Mouse (Mus musculus): Measurements from ENCODE around the gene Ppl.

Gene Ppl

GRCm38 (mm10) chr16:5132401-5132801 lies at the start of gene Ppl:
Gene Ppl, minus strand, starts transcription at chr16:5132421.
- DNase-seq (ENCODE audit: low spot score in 2 of 2), result peak; percentile 15 to 37

DNA sequence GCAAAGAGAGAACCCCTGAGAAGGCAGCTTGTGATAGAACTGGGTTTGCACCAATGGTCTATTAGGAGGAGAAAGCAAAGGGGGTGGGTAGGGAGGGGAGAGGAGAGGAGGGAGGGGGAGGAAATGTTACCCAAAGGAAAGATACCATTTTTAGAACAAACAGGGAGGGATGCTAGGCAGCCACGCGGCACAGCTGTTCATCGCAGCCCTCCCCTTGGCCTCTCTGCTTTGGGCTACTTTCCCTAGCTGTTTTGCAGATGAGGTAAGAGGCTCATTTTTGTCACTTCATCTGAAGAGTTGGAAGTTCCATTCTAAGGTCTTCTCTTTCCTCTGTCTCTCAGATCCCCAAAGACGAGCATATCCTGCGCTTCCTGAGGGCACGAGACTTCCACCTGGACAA lies 40.4 kb upstream of the Ppl start:
- DNase-seq (ENCODE audit: low spot score in 2 of 2), result no peak

- DNase-seq (ENCODE audit: low spot score in 2 of 2), result no peak
These were observed 36.6 kb upstream of the Ppl start for GRCm38 (mm10) chr16:5168829-5169228.

DNA sequence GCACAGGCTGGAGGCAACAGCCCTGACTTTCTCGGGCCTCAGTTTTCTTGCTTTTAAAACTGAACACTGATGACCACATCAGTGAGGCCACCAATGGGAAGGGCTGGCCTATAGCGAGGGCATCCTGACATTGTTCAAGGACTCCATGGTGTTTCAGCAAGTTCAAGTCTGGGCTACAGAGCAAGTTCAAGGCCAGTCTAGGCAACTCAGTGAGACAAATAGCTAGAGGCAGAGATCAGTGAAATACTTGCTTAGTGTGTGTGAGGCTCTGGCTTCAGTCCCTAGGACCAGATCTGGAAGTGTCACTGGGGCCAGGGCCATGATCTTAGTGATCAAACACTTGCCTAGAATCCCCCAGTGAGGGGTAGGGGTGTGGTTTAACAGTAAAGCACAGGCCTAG lies 35.8 kb upstream of the Ppl start:
- DNase-seq (ENCODE audit: low spot score in 2 of 2), result no peak

- no peak for DNase-seq (ENCODE audit: low spot score in 2 of 2)
These were observed 32.1 kb upstream of the Ppl start for GRCm38 (mm10) chr16:5164327-5164726.

GRCm38 (mm10) chr16:5159248-5159647 lies 27.0 kb upstream of the Ppl start:
- no peak for DNase-seq (ENCODE audit: low spot score in 2 of 2)

DNA sequence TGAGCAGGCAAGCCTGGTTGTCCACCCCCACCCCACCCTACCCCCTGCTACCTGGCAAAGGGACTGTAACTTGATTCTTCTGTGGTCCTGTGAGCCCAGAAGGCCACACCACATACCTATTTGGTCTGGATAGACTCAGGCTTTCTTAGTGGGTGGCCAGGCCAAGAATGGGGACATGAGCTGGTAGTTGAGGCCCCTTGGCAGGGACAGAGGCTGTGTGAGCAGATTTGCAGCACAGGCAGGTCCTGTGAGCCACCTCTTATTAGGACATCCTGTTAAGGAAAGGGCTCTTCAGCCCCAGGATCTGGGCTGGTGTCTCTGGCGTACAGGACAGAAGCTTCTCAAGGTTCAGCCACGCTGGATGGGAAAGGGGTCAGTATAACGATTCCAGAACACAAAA lies 24.9 kb upstream of the Ppl start:
- no peak for DNase-seq (ENCODE audit: low spot score in 2 of 2)

DNA sequence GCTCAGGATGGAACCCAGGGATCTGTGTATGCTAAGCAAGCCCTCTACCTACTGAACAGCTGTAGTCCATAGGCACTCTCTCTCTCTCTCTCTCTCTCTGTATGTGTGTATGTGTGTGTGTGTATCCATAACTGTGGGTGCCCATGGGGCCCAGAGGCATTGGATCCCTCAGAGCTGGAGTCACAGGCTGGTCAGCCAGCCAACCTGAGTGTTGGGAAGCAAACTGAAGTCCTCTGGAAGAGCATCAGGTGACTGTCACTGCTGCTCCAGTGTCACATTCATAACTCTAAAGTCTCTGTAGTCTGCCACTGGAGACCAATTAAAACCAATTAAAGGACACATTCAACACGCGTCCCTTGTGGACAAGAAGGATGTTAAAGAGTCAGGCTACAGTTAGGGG lies 24.3 kb upstream of the Ppl start:
- DNase-seq (ENCODE audit: low spot score in 2 of 2), result no peak

- DNase-seq (ENCODE audit: low spot score in 2 of 2), result no peak
These were observed 22.8 kb upstream of the Ppl start for GRCm38 (mm10) chr16:5155014-5155413.

DNA sequence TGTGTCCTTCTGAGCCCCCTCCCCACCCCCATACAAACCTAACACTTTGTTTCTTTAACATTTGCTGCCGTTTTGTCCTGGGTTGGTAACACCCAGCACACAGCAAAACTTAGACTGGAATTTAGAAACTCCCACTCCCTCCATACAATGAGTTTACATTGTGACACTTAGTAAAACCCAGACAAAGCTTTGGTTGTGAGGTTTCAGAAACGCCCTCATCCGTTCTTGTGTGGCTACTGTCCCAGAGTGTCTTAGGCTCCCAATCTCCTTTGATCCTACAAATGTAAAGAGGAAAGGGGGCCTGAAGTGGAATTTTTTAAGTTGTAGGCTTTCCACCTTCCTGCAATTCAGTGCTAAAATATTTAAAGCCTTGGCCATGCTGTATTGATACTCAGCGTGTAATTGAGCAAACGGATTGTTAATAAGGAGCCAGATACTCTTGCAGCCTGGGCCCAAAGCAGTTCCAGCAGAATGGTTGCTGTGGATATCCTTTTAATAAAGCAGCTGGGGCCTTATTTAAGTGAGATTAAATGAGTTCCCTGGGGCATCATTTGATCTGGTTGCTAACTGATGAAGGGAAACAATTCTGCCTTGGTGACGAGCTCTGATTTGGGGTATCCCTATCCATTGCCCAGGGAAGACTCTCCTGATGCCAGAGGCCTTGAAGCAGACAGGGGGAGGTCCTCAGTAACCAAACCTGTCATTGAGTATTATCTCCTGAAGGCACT lies 21.2 kb upstream of the Ppl start:
- DNase-seq (ENCODE audit: low spot score in 2 of 2), result no peak

GRCm38 (mm10) chr16:5150544-5150943 lies 18.3 kb upstream of the Ppl start:
- DNase-seq (ENCODE audit: low spot score in 2 of 2), result no peak

GRCm38 (mm10) chr16:5147037-5147385 lies 14.8 kb upstream of the Ppl start, which contains the start of gene Sec14l5:
Gene Sec14l5, plus strand, starts transcription at chr16:5147109.
- DNase-seq (ENCODE audit: low spot score in 2 of 2), result no peak

GRCm38 (mm10) chr16:5146367-5147036 lies 14.3 kb upstream of the Ppl start:
- peak; percentile 9 to 44 for DNase-seq (ENCODE audit: low spot score in 2 of 2)

- DNase-seq (ENCODE audit: low spot score in 2 of 2), result peak; percentile 51 to 75
These were observed 13.3 kb upstream of the Ppl start for GRCm38 (mm10) chr16:5145570-5145969.

DNA sequence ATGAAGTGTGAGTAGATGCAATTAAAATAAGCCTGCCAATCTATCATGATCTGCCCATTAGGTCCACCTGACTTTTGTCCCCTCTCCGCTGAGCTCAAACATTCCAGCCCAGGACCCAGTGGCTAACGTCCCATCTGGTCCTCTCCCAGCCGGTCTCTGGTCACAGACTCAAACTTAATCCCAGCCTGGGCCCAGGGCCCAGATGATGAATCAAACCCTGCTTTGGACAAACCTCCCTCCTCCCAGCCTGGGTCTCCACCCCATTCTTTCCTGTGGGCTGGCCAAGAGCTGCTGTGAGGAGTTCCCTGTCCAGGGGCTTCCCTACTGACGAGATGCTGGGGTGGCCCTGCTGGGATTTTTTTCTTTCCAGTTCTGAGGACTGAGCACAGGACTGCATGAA lies 7.5 kb upstream of the Ppl start:
- DNase-seq (ENCODE audit: low spot score in 2 of 2), result no peak

DNA sequence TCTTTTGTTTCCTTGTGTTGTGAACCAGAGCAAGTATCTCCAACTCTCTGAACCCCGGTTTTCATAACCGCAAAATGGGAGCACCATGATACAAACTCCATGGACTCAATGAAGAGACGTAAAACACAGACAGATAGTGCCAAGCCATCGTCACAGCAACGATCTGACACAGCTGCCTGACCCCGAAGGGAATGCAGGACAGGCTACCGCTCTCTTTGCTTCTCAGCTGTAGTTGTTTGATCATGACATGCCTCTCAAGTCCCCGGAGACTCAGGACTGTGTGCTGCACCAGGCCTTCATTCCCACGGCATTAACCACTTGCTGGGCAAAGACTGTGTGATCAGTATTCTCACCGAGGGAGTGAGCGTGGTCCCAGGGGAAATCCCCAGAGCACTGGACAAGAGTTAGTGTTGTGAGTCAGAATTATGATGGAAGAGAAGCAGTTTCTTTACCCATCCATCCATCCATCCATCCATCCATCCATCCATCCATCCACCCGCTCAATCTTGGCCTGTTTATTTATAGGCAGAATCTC lies 4.9 kb upstream of the Ppl start:
- DNase-seq (ENCODE audit: low spot score in 2 of 2), result no peak

DNA sequence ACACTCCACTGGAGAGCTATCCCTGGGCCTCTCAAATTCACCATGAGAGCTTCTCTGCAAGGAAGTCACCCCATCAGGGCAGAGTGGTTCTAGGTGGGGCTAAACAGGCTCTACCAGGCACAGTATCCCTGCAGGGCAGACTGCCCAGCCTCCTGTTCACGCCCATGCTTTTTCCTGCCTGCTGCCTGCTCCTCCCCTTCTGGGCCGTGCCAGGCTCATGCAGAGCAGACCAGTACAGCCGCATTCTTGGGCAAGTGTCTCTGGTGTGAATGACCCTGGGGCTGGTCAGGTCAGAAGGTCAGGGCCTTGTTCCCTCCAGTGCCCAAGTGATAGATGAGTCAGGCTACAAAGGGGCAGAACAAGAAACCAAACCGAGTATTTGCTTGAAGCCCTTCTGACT lies 4.3 kb upstream of the Ppl start:
- no peak for DNase-seq (ENCODE audit: low spot score in 2 of 2)

DNA sequence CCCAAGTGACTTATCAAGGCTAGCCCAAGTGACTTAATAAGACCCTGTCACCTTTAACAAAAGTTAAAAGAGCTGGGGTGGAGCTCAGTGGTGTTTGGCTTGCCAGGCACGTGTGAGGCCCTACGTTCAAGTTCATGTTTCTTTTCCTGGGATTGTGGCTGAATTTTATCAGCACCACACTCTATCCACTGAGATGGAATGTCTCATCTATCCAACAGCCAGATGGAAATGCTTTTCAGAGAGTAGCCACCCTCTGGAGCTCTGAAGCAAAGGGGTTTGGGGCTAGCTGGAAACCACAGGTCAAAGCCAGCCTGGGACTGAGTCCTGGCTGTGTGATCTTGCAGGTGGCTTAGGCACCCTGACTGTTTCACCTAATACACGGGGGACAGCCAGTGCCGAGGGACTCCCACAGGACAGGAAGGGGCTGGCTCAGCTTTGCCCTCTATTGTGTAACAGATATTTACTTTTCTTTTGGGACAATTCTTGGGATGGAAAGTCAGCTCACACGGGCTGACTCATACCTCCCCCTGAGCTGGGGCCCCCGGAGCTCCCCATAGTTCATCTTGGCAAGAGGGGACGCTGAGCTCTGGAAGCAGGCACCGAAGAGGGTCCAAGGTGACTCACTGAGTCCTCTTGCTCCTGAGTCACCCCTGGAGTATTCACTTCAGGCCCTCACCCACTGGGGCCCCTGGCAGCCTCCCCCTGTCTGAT lies 3.5 kb upstream of the Ppl start:
- DNase-seq (ENCODE audit: low spot score in 2 of 2), result no peak

DNA sequence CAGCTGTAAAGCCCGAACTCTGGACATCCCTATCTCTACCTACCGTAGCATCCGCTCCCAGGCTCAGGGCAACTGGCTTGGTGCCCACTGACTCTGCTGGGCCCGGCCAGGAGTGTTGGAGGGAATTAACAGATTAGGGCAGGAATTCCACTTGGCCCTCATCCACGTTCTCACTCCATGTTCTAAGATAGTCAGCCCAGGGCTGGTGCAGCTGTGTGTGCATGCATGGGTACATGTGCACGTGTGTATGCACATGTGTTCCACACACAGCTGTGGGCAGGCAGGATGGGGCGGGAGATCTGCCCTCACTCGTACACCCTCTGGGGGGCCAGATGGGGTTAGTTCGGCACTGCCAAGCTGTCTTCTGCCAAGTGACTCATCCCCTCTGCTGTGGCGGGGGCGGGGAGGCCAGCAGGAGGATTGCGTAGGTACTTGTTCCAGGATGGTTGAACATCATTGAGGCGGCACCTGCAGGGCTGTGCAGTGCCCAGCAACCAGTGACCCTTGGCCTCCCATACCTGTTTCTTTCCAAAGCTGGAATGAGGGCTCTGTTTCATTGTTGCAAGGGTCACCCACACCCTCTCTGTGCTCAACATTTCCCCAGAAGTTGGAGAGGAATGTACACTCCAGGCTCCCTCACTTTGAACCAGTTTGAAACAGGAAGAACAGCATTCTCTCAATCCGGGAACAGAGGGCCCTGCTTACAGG lies 2.6 kb upstream of the Ppl start:
- DNase-seq (ENCODE audit: low spot score in 2 of 2), result no peak

DNA sequence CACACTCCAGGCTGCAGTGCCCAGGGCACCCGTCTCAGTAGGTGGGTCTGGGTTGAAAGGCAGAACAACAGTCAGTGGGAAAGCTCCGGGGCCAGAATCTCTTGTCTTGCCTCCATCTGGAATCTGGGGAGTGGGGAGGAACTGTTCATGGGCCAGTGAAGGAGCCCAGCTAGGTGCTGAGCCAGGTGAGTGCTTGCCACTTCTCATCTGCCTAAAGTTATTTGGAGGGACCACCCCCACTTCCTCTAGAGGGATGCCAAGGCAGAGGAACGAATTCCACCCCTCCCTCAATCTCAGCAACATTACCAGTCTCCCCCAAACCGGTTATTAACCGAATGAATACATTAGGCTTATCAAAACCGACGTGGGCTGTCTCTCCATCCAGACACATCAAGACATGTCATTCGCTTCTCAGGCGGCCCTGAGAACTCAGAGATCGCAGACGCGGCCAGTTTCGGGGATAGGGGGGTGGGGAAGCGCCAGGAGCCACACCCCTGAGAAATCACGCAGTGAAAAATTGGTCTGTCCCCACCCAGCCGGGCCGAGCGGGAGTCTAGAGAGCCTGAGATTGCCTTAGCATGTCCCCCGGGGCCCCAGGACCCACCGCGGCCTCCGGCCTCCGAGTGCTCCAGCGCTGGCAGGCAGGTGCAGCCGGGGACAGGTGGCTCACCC lies 834 bp downstream of the Ppl start:
- DNase-seq (ENCODE audit: low spot score in 2 of 2), result no peak

DNA sequence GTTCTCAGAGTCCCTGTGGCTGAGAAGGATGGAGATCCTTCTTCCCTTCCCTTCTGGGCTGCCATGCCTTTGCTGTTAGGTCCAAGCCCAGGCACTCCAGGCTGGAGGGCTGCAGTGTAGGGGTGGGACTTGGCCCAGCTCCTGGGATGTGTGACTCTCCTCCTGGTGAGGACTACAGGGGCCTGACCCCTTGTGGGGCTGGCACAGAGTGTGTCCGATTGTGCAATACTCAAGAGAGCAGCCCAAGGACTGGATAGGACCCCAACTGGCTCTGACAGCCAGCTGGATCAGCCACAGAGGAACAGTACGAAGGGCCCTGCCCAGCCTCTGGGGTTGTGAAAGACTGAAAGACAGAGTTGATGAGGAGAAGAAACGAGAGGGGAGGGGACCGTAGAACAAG lies 1.5 kb downstream of the Ppl start:
- no peak for DNase-seq (ENCODE audit: low spot score in 2 of 2)

GRCm38 (mm10) chr16:5130196-5130595 lies 2.0 kb downstream of the Ppl start:
- no peak for DNase-seq (ENCODE audit: low spot score in 2 of 2)
